Mouse (Mus musculus) MN1 (cell line): ENCODE measurements around the gene Fam198b.

Source experiments
- DNase-seq: peaks from one replicate; pipeline ENCODE4 v3.0.0-alpha.2; 2016; ENCODE audit warnings: low spot score

Fam198b gene

GRCm38 (mm10) chr3:79983961-79984419 is 99.7 kb downstream of the Fam198b start:
- DNase-seq: no peak

GRCm38 (mm10) chr3:79984542-79984941 is 100.2 kb downstream of the Fam198b start:
- DNase-seq: no peak

- DNase-seq: no peak
These were observed 104.9 kb downstream of the Fam198b start for GRCm38 (mm10) chr3:79989250-79989649.

- DNase-seq: no peak
These were observed 105.6 kb downstream of the Fam198b start for GRCm38 (mm10) chr3:79989911-79990310.

GRCm38 (mm10) chr3:79990480-79990879 is 106.1 kb downstream of the Fam198b start:
- no peak for DNase-seq

GRCm38 (mm10) chr3:79994029-79994539 is 109.8 kb downstream of the Fam198b start:
- no peak for DNase-seq

GRCm38 (mm10) chr3:79995726-79996125 is 111.4 kb downstream of the Fam198b start:
- DNase-seq: no peak
